Mouse (Mus musculus) heart, adult 18-20 months (tissue): ENCODE measurements around the gene Dph7. TPM values are rescaled to one million over a fixed set of nuclear protein-coding genes. Genes with fewer than 3 reads are reported as not detected.

Experiments used
- DNase-seq, 2 experiments: peaks; one replicate each; pipeline ENCODE4 v3.0.0; 2021 to 2022; ENCODE audit warnings: mixed read lengths in 1 of 2
- long read RNA-seq, 2 experiments: library from polyadenylated mRNA; stranded (forward); transcript quantifications; one replicate each; pipeline ENCODE4 v2.0.0; 2021
- total RNA-seq, 2 experiments: library from RNA; stranded (reverse); gene quantifications; 2 replicates each; pipeline ENCODE4 v1.2.3; 2021

Gene Dph7
- 1 to 10 TPM; 4.6 to 7.3 TPM for total RNA-seq
- long read RNA-seq, experiment 1, partial matches to known transcripts, result 0 of 7 reads
- long read RNA-seq, experiment 1, other reads (novel, unspliced or antisense), result 4 of 7 reads
- long read RNA-seq, experiment 2, partial matches to known transcripts, result 0 of 1 reads
- long read RNA-seq, experiment 2, other reads (novel, unspliced or antisense), result 1 of 1 reads

DNA sequence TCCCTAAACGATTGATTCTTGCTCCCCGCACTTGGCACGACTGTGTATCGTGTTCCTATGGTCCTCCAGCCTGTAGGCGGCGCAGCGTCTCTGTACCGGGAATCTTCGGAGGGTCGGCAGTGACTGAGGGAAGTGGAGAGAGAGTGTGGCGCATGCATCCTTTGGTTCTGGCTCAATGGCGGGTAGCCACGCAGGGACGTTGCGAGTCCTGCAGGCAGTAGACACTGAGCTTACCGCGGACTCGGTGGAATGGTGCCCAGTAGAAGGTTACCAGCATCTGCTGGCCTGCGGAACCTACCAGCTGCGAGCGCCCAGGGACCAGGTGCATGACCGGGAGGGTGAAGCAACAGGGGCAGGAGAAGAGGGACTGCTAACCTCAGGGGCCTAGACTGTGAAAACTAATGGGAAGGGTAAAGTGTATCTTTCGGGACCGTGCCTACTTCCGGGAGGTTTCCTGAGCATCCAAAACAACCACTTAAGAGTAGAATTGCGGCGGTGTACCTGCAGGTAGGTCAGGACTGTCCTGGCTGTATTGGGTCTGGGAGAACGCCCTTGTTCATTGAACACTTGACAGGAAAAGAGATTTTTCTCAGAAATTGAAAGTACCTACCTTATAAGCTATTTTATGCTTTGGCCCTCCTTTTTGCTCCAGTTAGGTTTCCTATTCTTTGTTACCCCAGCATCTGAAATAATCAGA lies at the start of gene Dph7:
TSS of gene Dph7 (plus strand) at position 97 of the 697 bp plus-strand sequence.
- DNase-seq, result peak; percentile 87 to 92

DNA sequence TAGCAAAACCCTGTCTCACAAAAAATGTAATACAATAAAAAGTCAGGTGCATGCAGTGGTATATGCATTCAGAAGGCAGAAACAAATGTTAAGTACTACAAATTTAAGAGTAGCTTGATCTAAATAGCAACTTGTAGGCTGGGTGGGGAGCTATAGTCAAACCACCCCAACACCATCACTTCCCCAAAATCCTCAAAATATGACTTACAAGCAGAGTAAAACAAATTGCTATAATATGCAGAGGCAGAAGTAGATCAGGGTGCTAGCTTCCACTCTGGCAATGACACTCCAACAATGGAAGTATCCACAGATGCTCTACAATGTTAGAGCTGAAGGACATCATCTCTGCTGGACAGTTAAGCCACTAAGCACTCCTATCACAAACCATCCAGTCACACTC lies 49.6 kb upstream of the Dph7 start:
- DNase-seq, result no peak

DNA sequence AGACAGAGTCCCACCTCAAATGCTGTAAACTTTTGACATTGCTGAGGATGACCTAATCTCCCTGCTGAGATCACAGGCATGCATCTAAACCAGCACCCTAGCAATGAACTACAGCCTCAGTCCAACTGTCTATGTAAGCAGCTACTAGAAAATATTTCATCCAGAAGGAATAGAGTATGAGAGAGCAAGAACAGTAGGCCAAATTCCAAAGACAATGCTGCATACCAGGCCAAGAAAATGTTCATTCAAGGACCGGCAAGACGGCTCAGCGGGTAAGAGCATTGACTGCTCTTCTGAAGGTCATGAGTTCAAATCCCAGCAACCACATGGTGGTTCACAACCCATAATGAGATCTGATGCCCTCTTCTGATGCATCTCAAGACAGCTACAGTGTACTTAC lies 47.4 kb upstream of the Dph7 start:
- no peak for DNase-seq

DNA sequence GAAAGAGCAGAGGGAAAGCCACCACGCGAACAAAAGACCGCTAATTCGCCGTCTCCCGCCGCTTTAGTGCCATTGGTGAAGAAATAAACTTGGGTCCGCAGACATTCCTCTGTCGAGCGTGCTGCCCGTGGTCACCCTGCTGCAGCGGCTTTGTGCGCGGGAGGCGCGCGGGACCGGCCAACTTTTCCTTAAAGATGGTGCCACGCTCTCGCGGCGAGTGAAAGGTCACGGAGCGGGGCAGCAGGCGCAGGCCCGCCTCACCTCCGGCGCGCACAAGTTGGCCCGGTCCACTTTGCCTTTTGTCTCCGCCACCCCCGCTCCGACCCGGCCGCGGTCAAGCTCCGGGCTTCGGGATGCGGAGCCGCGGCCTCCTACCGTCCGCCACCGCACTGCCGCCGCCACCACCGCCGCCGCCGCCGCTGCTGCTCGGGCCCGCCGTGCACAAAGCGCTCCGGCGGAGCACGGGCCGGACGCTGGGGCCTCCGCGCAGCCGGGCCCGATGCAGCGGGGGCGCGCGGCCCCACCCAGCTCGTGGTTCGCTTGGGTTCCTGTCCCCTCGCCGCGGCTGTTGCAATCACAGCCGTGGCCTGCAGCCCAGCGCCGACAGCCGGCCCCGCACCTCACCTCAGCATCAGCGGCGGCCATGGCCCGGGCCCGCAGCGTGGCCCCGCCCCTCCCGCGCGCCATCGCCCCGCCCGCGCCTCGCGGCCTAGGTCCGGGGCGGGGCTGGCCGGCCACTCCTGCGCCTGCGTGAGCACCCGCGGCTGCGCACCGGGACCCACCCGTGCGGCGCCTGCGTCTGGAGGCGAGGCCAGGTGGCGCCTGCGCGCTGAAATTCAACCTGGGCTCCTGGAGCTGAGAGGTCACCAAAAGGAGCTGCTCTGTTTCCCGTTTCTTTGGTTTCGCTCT lies 43.0 kb upstream of the Dph7 start, which contains the start of gene Ehmt1:
TSS of gene Ehmt1 (minus strand) at position 685 of the 909 bp plus-strand sequence.
- DNase-seq, result peak; percentile 93 to 96

DNA sequence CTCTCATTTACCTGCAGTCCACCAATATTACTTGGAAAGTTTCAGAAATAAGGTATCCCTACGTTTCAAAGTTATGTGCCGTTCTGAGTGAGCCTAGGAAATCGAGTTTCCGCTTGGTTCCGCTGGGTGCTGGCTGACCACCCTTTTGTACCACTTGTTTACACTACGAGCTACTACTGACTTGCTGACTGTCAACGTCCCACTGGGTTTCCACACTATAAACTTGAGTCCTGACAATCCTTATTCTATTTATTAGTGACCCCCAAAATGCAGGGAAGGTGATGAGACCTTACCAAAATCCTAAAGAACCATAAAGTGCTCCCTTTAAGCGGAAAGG lies 42.4 kb upstream of the Dph7 start:
- no peak for DNase-seq

DNA sequence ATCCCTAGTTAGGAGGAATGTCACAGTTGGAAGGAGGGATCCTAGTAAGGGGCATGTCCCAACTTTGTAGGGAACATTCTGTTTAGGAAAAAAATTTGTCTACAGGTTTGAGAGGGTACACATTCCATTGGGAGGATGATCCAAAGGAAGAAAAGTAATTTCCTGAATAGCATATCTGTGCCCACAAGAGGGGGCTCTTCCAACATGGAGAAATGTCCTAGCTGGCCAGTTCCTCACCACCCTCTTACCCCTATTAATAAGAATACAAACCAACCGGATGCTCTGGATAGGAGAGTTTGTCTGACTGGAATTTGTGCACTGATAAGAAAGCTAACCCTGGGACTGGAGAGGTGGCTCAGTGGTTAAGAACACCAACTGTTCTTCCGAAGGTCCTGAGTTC lies 38.6 kb upstream of the Dph7 start:
- no peak for DNase-seq

DNA sequence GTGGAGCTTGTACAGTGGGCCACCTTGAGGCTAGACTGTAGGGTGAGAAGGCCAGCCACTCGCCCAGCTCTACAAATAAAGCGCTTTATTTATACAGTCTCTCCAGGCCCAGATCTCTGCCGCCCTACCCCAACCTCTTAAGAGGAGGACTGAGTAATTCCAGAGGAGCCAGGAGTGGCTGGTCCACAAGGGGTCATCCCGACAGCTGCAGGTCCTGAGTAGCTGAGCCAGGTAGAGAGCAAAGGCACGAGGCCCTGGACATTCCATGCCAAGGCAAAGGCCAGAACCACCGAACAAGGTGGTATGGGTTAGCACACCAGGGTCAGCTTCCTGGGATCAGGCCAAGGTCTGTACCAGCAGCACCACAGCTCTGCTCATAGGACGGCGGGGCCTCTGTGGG lies 36.9 kb upstream of the Dph7 start:
- no peak for DNase-seq

DNA sequence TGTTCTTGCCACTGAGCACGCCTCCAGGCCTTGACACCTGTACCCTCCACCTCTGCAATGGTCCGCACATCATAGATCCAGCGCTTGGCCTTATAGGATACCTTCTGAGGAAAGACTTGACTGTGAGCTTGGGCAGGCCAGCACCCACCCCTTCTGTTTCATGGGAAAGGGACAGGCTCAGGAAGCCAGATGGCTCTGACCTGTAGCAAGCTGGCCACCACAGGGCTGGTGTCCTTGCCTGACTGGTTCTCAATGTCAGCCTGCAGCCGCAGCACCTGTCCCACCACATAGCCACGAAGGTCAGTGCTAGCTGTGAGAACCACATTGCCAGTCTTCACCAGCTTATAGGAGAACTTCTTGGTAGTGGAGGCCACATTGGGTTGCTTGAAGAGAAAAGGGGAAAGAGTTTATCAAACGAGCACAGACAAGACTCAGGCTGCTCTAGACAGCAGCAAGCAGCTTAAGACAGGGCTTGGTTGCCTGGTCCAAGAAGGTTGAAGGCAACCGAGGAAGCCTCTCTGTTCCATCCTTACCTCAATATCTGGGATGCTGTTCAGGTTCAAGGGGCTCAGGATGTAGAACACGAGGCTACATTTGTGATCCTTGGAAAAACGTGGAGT lies 35.7 kb upstream of the Dph7 start:
- no peak for DNase-seq

DNA sequence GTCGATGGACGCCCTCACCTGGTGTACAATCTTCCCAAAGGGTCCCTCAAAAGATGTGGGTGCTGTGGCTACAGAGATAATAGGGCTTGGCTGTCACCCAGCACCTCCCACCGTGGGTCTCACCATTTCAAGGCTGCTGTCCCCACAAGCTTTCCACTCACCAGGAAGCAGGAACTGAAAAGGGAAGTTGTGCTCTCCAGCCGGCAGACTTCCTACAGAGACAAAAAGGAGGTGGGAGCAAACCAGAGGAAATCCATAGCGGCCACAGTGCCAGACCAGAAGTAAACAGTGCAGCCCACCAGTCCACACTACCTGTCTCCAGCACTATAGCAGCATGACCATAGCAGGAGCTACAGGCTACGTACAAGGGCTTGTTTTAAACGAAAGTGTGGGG lies 35.2 kb upstream of the Dph7 start:
- peak in 1 of 2 experiments; percentile 27 for DNase-seq

DNA sequence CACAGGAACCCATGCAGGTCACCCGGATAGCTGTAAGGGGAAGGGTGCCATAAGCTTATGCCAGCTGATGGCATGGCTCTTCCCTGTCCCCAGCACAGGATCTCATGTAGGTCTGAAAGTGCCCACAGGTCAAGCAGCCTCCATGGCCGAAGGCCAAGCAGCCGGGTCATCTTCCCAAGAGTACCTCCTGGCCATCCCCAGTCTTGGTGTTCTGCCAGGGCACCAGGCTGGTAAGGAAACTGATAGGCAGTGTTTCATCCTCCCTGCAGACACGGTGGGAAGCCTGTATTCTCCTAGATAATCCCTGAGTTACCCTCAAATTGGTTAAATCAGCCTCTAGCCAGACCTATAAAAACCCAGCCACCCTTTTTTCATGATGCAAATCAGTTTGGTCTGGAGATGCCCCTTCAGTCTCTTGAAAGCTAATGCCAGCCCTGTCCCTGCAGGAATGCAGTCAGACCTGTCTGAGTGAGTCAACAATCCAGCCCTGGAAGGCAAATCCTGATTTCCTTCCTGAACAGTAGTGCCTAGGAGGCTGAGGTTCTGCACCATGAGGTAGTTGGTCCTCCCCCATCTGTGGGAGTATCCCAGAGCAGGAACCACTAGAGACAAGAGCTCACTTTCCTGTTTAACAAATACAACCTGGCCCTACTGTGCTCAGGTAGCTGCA lies 34.3 kb upstream of the Dph7 start:
- DNase-seq, result no peak

DNA sequence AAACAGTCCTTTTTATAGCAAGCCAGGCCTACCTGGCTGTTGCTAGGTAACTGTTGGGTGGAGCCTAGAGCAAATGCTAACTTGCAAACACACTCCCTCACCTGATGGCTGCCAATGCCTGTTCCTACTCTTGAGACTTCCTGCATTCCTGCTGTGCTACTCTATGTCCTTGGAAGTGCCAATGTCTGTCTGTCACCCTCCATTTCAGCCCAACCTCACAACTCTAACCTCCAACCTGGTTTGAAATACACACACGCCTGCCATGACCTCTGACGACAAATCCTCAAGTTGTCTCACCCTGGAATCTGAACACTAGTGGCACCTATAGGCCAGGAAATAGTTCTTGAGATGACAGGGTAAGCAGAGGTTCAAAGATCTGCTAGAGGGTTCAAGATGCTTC lies 33.1 kb upstream of the Dph7 start:
- no peak for DNase-seq

DNA sequence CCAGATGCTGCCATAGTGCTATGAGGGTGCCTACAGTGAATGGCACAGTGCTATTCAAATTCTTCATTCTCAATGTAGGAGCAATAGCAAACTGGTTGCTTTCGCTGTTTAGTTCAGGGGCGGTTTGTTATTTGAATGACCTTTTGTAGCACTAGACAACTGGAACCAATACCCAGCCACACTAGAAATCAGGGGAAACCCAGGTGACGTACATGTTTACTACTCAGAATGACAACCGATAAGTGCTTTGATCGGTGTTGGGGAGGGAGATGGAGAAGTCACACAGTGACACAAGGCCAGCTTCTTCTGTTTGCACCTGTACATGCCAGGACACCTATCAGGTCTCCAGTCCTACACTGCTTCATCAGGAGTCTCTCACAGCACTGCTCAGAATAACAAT lies 32.6 kb upstream of the Dph7 start:
- DNase-seq, result no peak

DNA sequence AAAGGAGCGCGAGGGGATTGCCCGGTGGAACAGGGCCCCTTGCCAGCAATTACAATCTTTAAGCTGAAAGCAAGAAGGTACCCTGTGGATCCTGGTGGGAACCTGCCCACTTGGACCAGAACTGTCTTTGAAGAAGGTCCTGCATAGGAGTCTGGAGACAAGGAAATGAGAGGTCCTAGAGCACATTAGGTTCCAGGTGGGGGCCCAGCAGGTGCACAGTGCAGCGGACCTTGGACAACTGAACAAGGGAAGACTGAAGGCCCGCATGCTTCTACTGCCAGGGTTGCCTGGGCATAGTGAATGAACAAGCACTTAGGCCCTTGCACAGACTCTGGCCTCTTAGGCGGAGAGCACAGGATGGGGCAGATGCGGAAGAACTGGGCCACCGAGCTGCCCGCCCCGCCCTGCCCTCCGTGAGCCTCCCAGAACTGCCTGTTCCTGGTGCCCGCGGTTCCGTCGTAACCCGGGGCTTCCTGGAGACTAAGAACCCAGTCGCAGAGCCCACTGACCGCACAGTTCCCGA lies 27.7 kb upstream of the Dph7 start:
- DNase-seq, result peak in 1 of 2 experiments; percentile 9

DNA sequence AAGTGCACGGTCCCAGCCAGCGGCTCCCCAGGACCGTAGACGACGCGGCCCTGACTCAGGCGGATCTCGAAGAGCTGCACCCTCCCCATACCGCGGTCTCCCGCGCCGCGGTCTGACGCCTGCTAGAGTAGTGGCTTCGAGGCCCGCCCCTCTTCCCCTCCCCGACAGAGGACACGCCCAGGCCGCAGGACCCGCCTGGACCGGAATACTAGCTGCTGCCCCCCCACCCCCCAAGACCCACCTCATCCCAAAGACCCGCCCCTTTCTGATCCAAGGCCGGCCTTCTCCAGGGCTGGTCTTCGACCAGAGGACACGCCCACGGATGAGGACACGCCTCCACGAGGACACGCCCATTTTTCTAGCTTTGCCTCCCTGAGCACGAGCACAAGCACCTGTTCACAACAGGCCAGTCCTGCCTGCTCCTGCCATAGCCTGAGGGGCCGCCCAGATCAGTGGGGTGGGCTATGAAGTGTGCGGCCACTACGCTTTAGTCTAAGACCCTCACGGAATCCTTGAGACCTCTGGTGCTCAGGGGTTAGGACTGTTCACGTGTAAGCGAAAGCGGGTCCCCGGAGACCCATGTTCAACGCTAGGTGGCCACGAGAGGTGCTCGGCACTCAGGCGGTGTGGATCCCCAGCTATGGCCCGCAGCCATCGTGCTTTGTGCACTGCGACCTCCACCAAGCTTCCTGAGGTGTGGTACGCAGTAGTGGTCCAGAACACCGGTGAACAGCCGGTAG lies 27.0 kb upstream of the Dph7 start, which contains the start of gene Arrdc1:
TSS of gene Arrdc1 (minus strand) at position 196 of the 740 bp plus-strand sequence.
- peak; percentile 93 to 95 for DNase-seq

DNA sequence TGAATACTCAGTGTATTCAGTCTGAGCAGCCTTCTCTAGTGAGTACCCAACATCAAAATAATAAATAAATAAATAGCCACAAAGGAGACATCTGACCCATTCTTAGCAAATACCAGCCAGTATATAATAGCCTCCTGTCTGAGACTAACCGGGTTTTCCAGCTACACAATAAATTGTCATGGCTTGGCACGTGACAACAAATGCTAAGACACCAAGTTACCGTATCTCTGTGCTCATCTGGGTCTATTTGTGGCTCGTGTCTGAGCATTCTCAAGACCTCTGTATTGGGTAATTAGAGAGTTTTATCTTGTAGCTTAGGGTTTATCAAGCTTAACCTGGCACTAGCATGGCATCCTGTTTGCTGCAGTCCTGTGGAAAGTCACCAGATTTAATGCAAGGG lies 20.1 kb upstream of the Dph7 start:
- DNase-seq, result no peak

DNA sequence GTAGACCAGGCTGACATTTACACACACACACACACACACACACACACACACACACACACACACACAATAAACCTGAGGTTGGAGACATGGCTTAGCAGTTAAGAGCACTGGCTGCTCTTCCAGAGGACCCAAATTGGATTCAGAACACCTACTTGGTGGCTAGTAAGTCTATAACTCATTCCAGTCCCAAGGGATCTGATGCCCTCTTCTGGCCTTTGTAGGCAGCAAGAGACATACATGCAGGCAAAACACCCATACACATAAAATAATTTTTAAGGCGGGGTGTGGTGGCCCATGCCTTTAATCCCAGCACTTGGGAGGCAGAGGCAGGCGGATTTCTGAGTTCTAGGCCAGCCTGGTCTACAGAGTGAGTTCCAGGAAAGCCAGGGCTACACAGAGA lies 17.9 kb upstream of the Dph7 start:
- peak; percentile 20 to 30 for DNase-seq

DNA sequence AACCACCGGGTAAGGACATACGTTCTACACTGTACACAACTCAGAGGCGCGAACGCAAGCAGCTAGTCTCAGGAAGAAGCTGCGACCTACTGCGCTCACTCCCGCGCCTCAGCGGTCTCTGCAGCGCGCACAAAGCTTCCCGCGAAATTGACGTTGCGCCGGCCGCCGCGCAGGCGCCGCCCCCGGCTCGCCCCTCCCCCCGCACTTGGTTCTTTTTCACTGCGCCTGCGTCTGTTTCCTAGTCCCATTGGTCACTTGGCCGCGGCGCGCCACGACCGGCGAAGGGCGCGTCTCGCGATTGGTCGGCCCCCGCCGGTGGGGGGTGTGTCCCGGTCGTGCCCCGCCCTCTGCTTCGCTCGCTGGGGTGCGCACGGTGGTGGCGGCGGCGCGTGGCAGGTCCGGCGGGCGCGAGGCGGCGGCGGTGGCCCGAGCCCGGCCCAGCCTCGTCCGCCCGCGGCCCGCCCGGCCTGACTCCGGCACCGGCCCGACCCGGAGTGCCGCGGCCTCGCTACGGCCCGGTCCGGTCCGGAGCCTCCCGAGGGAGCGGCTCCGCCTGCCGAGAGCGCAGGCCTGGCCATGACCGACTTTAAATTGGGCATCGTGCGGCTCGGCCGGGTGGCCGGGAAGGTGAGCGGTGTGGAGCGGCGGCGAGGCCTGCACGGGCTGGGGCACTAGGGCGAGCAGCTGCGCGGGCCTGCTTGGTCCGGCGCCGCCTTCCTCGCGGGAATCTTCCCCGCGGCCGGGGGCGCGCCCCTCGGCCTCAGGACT lies 12.6 kb upstream of the Dph7 start, which contains the start of gene Zmynd19:
TSS of gene Zmynd19 (plus strand) at position 372 of the 768 bp plus-strand sequence.
- peak; percentile 97 to 98 for DNase-seq

DNA sequence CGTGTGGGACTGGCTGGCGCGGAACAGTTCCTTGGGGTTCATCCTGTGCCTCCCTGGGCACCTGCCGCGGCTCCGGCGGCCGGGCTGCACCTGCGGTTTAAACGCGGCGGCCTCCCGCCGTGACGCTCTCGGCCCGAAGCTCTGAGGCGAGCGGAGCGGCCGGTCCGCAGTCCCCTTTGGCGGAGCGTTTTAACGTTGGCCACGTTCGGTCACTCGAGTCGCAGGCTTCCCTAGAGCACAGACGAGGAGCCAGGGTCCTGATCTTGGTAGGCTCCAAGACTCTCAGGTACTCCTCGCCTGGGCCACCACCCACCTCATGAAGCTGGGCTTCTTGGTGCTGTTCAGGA lies 12.0 kb upstream of the Dph7 start:
- DNase-seq, result no peak

DNA sequence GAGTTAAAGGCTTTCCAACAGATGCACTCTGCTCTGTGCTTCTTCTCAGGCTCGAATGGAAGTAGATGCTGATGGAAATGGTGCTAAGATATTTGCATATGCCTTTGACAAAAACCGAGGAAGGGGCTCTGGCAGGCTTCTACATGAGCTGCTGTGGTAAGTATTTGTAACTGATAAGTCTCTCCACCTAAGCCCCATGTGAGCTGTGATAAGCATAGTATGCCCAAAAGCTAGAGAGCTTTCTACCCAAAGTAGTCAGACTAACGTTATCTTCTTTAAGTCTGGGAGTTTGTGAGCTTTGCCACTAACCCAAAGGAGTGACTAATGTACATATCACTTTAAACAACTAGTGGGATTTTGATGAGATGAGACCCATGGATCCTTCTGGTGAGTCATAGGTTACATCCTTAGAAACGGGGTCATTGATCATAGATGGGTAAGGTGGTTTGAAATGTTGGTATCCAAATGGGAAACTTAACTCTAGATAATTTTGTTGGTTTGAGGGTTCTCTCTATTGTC lies 9.6 kb upstream of the Dph7 start:
- DNase-seq, result no peak

DNA sequence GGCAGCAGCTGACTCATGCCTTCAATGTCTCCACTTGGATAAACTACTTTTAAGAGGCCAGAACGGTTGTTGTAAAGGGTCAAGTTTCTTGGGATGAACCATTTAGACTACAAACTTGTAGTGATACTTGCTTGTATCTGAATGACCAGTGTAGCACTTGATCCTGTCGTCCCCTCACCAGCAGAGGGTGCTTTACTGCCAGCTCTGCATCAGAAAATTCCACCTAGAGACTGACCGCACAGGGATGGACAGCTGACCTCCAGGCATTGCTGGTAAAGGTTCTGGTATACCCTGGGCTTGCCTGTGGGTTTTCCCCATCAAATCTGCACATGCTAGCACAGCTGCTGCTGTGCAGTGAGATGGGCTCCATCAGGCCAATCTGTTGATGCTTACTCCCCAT lies 1.3 kb upstream of the Dph7 start:
- peak in 1 of 2 experiments; percentile 9 for DNase-seq
